8 mouse cellular contexts compared by ENCODE assay signal in the genomic region with DNA sequence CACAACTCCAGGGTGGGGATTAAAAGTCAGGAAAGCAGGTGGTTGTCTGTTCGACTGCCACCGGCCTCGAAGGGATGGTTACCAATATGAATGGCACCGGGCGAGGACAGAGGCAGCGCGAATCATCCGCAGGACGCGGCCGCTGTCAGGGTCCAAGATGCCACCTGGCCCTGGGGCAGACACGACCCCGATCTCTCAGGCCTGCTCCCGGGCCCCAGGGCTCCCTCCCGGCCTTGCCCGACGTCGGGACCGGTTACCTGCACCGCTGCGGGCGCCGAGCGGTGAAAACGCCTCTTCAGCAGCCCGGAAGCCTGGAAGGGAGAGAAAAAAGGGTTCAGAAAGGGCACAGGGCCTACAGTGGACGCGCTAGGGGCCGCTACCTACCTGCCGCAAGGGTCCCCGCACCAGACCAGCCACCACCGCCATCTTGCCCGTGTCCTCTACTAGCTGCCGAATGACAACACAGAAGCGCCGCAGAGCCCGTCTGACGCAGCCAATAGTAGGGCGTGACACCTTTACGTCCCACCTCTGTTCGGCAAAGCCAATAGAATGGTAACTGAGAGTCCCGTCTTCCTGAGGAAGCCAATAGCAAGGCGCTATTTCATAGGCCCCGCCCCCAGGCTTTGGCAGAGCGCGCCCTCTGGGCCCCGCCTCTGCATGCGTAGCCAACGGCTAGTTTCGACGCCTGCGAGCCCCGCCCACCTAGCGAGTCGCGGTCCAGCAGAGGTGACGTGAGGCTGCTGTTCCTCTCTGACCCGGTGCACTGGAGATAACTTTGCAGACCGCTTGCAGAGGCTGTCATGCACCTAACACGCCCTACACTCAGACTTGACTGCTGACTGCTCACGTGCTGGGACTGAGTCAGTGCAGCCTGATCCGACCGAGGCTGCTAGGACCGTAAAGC. TPM values are rescaled to one million over a fixed set of nuclear protein-coding genes. Genes with fewer than 3 reads are reported as not detected.
DNase-seq lines count a peak whose midpoint lies in the region; ATAC-seq lines count a peak whose summit lies in the region.

A gene (minus strand): TSS at position 519 of the 904 bp plus-strand sequence.

- peak; percentile 100 for ATAC-seq in hindbrain, embryonic 15.5 days (ENCODE audit: low FRiP score, low read depth)

- no peaks in the 10 kb centered on the region for H3K9me3 ChIP-seq in hindbrain, embryonic 15.5 days

- WGBS in hindbrain, embryonic 15.5 days, result under 1% methylated on average over 64 of the region's 64 CpGs

- peak within 1 kb of the TSS; percentile 91 for H3K27ac ChIP-seq in hindbrain, embryonic 15.5 days (replicated peaks)

- H3K4me2 ChIP-seq in hindbrain, embryonic 15.5 days, result peak within 1 kb of the TSS; percentile 63

- H3K4me3 ChIP-seq in hindbrain, embryonic 15.5 days, result peak within 1 kb of the TSS; percentile 98

- peaks cover 24% of the 10 kb centered on the region for H3K36me3 ChIP-seq in hindbrain, embryonic 15.5 days

- peak within 1 kb of the TSS; percentile 98 for H3K9ac ChIP-seq in hindbrain, embryonic 15.5 days

- peak; percentile 99 for DNase-seq in T-cell, adult 2 months (ENCODE audit: low spot score)
- DNase-seq in cerebellum, postnatal 36 days, result peak; percentile 99
- DNase-seq in frontal cortex, postnatal 36 days (ENCODE audit: low spot score in 2 of 2), result peak; percentile 98 to 99
- peak; percentile 100 for DNase-seq in left cerebral cortex, adult 11 months (ENCODE audit: low spot score)
- DNase-seq in lung, postnatal 4 days, result peak; percentile 99
- DNase-seq in retina, postnatal 7 days (ENCODE audit: low read depth, low spot score), result peak; percentile 98
- peak; percentile 92 for DNase-seq in urinary bladder, adult 2 months (ENCODE audit: low spot score)

- H3K4me1 ChIP-seq in hindbrain, embryonic 15.5 days (replicated peaks), result peaks cover 9% of the 10 kb centered on the region

- H3K27me3 ChIP-seq in hindbrain, embryonic 15.5 days, result no peaks in the 10 kb centered on the region

RNA-seq across cellular contexts. Expression of the gene that starts here (rescaled TPM):
- 248 and 260 TPM in 2 replicates for polyA plus RNA-seq in hindbrain, embryonic 15.5 days (2015; fragmentation: Nextera tagmentation; extraction: Ambion mirVana)
- 112 and 136 TPM in 2 replicates for polyA plus RNA-seq in urinary bladder, adult 2 months (2012; rRNA removed)

Comparison
In these comparisons a context has a peak if more than half of its experiments do, and no peak if none do; other contexts are left out.
1. Peak in every context shown above with its lines: DNase-seq, ATAC-seq, H3K4me3 ChIP-seq and H3K27ac ChIP-seq.